Mouse (Mus musculus) erythroblast, adult 5-6 weeks (primary cell): Measurements from ENCODE around the gene Alpk1. TPM values are rescaled to one million over a fixed set of nuclear protein-coding genes. Genes with fewer than 3 reads are reported as not detected.

ENCODE experiments used
- ATAC-seq: replicated peaks from 2 replicates; pipeline ENCODE4 v1.8.0; 2016; ENCODE audit warnings: moderate number of reproducible peaks, mild to moderate bottlenecking, moderate TSS enrichment, inconsistent platforms; ENCODE audit not compliant: poor library complexity, low FRiP score, severe bottlenecking
- total RNA-seq, 2 experiments: library from RNA; stranded (forward) in 1 of 2; stranded (reverse) in 1 of 2; fragments of 150-400 nt in 1 of 2; fragments of 200-764, 138-1000 nt in 1 of 2; gene quantifications; 2 replicates each; pipeline versions ENCODE4 v1.2.3 to v1.2.4; 2015 to 2017; ENCODE audit warnings: low replicate concordance in 2 of 2

Gene Alpk1
- total RNA-seq, 2 experiments from 2014 or later = 2.9 to 3.0 TPM

- ATAC-seq = no peak
Observed at GRCm38 (mm10) chr3:127634984-127635349, 145.4 kb downstream of the Alpk1 start.

GRCm38 (mm10) chr3:127634101-127634983 is 146.0 kb downstream of the Alpk1 start:
- ATAC-seq = peak; percentile 82

GRCm38 (mm10) chr3:127633080-127634032 is 147.0 kb downstream of the Alpk1 start, which contains the start of gene Neurog2:
Gene Neurog2 (plus strand): TSS chr3:127633135.
- no peak for ATAC-seq

GRCm38 (mm10) chr3:127632531-127632930 is 147.8 kb downstream of the Alpk1 start:
- no peak for ATAC-seq

GRCm38 (mm10) chr3:127631582-127631981 is 148.7 kb downstream of the Alpk1 start:
- ATAC-seq = no peak

GRCm38 (mm10) chr3:127630735-127631372 is 149.5 kb downstream of the Alpk1 start:
- no peak for ATAC-seq

- ATAC-seq = no peak
Observed at GRCm38 (mm10) chr3:127630190-127630589, 150.1 kb downstream of the Alpk1 start.

- no peak for ATAC-seq
Observed at GRCm38 (mm10) chr3:127628311-127629184, 151.8 kb downstream of the Alpk1 start.

GRCm38 (mm10) chr3:127627956-127628310 is 152.4 kb downstream of the Alpk1 start:
- ATAC-seq = no peak

GRCm38 (mm10) chr3:127627151-127627955 is 153.0 kb downstream of the Alpk1 start:
- ATAC-seq = no peak

- no peak for ATAC-seq
Observed at GRCm38 (mm10) chr3:127626524-127626923, 153.8 kb downstream of the Alpk1 start.

GRCm38 (mm10) chr3:127625701-127626399 is 154.5 kb downstream of the Alpk1 start:
- no peak for ATAC-seq

GRCm38 (mm10) chr3:127625296-127625695 is 155.0 kb downstream of the Alpk1 start:
- ATAC-seq = peak; percentile 78

Other genes with a start within 250 kb of the Alpk1 start
- gene Larp7, start 227.2 kb downstream of the Alpk1 start, total RNA-seq (2015; ENCODE audit: low replicate concordance) = 13.0 and 13.3 TPM in 2 replicates
- gene Larp7, start 227.2 kb downstream of the Alpk1 start, total RNA-seq (2017; ENCODE audit: low replicate concordance) = 30.0 and 41.0 TPM in 2 replicates
- gene Zgrf1, start 227.0 kb downstream of the Alpk1 start, total RNA-seq (2015; ENCODE audit: low replicate concordance) = 8.8 and 11.7 TPM in 2 replicates
- 18.0 and 22.7 TPM in 2 replicates for gene Zgrf1, start 227.0 kb downstream of the Alpk1 start, total RNA-seq (2017; ENCODE audit: low replicate concordance)
- not detected in 2 replicates for gene Neurog2, start 147.4 kb downstream of the Alpk1 start, total RNA-seq (2015; ENCODE audit: low replicate concordance)
- gene Neurog2, start 147.4 kb downstream of the Alpk1 start, total RNA-seq (2017; ENCODE audit: low replicate concordance) = not detected in 2 replicates
- 80.5 and 102 TPM in 2 replicates for gene Tifa, start 9.3 kb upstream of the Alpk1 start, total RNA-seq (2015; ENCODE audit: low replicate concordance)
- gene Tifa, start 9.3 kb upstream of the Alpk1 start, total RNA-seq (2017; ENCODE audit: low replicate concordance) = 77.4 and 87.0 TPM in 2 replicates
- 11.9 and 22.4 TPM in 2 replicates for gene Ap1ar, start 57.0 kb upstream of the Alpk1 start, total RNA-seq (2015; ENCODE audit: low replicate concordance)
- gene Ap1ar, start 57.0 kb upstream of the Alpk1 start, total RNA-seq (2017; ENCODE audit: low replicate concordance) = 31.9 and 51.7 TPM in 2 replicates
- gene Fam241a, start 115.8 kb upstream of the Alpk1 start, total RNA-seq (2015; ENCODE audit: low replicate concordance) = 48.1 and 68.0 TPM in 2 replicates
- gene Fam241a, start 115.8 kb upstream of the Alpk1 start, total RNA-seq (2017; ENCODE audit: low replicate concordance) = 59.3 and 69.0 TPM in 2 replicates